Mouse (Mus musculus) kidney, adult 9 months (tissue): ENCODE results near the gene Plxnb1.
A peak's percentile ranks its signal among the peaks of the same experiment; 100 is the strongest.

Experiments
- DNase-seq: peaks from one replicate; pipeline ENCODE4 v3.0.0; 2022

Plxnb1 gene

DNA sequence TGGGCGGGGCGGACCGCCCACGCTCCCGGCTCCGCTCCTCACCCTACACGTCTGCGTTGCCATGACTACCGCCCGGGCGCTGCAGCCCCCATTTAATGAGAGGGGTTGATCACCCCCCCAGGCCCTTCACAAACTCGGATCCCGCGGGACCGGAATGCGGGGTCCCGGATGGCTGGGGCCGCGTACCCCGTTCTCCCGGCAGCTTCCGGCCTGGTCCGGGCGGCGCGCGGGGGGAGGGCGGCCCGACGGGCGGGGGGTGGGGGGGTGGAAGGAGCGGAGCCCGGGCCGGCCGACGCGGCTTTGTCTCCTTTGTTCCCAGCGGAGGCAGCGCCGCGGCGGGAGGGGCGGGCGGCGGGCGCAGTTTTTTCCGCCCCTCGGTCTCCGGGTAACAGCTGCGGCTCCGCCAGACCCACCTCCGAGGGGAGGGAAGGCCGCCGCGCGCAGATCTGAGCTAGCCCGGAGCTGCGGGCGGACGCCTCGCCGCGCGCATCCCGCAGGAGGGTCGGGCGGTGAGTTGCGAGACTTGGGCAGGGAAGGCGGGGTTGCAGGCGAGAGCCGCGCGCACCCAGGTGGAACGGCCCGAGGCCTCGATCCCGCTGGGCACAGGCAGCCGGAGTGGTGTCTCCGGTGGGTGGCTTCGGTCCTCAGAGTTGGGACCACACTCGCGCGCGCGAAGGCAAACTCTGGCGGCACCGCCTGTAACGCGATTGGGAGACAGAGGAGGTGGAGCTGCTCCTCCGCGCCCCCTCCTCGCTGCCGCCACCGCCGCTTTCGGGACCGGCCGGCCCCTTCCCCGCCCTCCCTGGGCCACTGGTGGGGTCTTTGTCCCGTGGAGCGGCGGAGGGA, at the start of gene Plxnb1:
Gene Plxnb1, plus strand, starts transcription at position 253 of the 846 bp plus-strand sequence.
- peak; percentile 60 for DNase-seq

DNA sequence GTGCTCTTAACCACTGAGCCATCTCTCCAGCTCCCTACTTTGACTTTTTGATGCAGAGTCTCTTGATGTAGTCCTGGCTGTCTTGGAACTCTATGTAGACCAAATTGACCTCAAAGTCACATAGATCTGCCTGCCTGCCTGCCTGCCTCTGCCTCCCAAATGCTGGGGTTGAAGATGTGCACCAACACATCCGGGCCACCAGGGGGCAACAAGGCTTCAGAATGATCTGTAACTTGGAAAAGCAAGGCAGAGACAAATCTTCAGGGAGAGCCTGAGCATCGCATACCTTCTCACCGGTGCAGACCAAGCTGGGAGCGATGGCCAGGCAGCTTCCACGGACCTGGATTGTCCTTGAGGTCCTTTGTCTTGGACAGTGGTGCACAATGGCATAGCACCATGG, 48.9 kb upstream of the Plxnb1 start:
- DNase-seq = peak; percentile 77

DNA sequence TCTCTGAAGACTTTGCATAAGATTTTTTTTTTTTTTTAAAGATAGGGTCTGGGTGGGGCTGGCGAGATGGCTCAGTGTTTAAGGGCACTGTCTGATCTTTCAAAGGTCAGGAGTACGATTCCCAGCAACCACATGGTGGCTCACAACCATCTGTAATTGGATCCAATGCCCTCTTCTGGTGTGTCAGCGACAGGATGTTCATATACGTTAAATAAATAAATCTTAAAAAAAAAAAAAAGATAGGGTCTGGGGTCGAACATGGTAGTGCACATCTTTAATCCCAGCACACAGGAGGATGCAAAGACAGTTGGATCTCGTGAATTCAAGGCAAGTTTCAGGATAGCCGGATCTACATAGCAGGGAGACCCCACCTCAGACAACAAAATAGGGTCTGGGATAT, 45.9 kb upstream of the Plxnb1 start:
- DNase-seq = no peak

DNA sequence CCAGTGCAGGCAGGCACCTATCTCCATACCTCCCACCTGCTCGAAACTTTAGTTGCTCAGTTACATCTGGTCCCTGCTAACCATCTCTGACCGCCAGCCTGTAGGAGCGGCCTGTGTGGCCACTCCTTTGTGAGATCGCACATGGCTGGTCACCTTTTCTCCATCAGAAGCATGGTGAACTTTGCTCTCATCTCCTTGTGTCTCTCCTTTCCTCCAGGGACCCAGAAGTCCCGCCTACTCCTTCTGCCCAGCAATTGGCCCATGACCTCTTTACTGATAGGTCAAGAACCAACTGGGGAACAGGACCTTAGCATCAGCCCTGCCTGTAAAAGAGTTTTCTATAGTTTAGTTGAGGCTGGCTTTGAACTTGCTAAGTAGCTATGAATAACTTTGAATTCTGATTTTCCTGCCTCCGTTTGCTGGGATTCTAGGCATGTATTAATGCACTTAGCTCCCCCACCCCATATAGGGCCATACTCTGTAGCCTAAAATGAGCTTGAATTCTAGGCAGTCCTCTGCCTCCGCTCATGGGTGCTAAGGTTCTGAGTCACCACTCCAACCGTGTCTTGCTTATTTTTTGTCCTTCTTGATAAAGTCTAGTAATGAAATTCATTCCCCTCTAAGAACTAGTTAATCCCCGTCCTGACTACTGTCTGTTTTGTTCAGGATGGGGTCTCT, 45.1 kb upstream of the Plxnb1 start:
- no peak for DNase-seq

DNA sequence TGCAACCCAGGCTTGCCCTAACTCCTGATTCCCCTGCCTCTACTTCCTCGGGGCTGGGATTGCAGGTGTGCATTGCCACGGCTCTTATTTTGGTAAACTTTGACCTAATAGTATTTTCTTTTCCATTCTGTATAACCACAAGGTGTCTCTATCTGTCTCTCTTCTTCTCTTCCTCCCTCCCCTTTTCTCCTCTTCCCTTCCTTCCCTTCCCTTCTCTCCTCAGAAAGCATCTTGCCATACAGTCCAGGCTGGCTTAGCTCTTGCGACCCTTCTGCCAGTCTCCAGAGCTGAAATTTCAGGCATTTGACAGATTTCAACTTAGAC, 44.6 kb upstream of the Plxnb1 start:
- no peak for DNase-seq

DNA sequence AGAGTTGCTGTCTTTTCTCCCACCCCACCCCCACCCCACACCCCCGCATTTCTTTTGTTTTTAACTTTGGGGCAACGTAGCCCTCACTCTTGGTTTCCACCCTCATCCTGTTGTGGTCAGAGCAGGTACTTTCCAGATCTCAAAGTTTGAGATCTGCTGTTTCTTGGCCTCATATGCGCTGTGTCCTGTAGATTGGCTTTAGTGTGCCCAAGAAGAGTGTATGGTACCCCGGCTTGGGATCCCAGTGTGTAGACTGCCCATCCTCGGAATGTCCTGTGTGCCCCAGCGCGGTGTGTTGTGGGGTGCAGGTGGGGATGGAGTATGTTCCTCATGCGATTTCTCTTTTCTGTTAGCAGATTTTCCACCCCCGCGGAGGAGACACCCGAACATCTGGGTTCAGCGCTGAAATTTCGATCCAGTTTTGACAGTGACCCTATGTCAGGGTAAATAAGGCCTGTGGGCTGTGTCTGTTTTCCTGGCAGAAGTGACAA, 44.1 kb upstream of the Plxnb1 start:
- DNase-seq = no peak

DNA sequence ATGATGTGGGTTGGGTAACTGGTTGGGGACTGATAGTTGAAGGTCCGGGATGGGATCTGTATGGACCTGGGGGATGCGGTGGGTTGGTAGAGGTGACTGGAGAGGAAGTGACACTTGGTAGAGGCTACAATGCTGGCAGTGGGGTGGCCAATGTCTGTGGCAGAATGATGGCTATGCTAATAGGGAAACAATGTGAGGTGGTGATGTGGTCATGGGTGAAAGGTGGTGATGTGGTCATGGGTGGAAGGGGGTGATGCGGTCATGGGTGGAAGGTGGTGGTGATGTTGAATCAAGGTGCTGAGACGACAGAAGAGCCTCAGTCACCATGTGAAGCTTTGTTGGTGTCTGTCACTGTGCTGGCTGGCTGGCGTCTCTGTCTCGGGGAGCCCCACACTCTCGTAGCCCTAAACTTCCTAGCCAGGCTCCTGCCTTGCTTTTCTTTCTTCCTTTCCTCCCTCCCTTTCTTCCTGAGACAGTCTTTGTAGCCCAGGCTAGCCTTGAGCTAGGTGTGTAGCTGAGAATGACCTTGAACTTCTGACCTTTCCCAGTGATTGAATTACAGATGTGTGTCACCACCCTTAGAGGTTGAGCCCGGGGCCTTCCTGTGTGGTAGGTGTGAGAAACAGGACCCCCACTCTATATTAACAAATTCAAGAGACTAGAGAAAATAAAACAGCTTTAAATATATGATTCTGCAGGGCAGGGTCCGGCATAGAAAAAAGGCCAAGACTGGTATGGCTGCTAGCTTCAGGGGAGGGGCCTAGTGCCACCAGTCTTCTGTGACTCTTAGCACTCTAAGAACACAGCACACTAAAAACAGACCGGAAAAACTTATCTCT, 43.3 kb upstream of the Plxnb1 start:
- no peak for DNase-seq

DNA sequence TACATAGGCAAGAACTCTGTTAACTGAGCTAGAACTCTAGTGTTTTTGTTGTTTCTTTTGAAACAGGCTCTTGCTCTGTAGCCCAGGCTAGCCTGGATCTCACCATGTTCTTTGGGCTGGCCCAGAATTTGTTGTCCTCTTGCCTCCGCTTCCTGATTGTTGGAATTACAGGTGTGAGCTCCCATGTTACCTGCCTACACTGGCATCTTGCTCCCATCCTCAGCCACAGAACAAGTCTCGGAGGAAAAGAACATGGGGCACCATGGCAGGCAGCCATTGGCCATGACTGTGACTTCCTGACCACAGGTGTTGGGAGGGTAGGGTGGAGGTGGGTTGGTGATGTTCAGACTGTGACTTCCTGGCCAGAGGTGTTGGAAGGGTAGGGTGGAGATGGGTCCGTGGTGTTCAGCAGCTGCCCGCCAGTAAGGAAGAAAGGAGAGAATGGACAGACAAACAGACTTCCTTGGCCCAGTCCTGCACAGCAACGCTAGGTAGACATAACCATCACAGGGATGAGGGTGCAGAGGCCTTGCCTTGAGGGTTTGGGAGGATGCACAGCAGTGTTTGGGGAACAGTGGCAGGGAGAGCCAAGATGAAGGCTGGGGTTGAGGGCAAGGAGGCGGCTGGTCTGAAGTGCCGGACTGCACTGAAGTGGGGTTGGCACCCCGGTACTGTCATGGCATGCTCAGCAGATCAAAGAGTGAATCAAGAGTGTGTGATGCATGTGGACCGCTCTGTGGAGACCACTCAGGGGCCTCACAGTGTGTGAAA, 42.5 kb upstream of the Plxnb1 start:
- no peak for DNase-seq

DNA sequence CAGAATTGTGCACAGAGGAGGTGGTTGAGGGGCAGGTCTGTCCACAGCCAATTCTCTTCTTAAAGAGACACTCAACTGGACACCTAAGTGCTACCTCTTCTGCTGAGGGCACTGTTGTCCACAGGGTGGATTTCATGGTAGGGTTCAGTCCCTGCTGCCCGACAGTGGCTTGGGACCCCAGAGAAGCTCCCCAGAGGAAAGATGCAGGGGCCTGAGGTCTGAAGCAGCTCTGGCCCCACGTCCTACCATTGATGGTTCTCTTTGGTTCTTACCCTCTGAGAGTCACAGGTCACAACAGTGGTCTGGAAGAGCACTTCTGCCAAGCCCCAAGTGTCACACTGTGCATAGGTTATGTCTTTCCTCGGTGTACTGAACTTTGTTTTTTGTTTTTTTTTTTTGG, 41.8 kb upstream of the Plxnb1 start:
- no peak for DNase-seq

DNA sequence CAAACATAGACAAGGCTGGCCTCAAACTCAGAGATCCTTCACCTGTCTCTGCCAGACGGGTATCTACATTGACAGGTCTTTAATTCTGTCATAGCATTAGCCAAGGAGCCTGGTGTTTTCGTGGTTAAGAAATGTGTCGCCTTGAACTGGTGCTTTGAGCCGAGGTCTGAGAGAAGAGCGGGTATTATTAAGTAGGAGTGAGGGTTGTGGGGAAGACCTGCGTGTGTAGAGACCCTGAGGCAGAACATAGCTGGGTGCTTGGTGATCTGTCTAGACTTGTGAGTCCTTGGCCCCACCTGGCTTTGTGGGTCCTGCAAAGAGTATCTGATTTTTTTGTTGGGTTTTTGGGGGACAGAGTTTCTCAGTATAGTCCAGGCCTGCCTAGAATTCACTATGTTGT, 41.3 kb upstream of the Plxnb1 start:
- DNase-seq = no peak

DNA sequence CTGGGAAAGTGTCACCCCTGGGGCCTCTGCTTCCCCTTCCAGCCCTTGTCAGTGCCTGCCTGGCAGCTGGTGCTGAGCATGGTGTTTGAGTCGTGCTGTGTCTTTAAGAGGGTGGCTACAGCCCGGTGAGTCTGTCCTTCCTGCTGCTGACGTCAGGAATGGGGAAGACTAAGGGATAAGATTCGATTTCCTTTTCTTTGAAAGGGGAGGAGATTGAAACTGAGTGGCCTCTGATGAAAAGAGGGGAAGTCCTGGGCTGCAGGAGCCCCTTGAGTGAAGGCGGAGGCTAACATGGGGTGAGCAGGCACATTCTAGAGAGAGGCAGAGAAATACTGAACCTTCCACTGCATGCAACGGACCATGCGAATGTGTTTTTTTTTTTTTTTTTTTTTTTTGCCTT, 40.5 kb upstream of the Plxnb1 start:
- DNase-seq = peak; percentile 80

DNA sequence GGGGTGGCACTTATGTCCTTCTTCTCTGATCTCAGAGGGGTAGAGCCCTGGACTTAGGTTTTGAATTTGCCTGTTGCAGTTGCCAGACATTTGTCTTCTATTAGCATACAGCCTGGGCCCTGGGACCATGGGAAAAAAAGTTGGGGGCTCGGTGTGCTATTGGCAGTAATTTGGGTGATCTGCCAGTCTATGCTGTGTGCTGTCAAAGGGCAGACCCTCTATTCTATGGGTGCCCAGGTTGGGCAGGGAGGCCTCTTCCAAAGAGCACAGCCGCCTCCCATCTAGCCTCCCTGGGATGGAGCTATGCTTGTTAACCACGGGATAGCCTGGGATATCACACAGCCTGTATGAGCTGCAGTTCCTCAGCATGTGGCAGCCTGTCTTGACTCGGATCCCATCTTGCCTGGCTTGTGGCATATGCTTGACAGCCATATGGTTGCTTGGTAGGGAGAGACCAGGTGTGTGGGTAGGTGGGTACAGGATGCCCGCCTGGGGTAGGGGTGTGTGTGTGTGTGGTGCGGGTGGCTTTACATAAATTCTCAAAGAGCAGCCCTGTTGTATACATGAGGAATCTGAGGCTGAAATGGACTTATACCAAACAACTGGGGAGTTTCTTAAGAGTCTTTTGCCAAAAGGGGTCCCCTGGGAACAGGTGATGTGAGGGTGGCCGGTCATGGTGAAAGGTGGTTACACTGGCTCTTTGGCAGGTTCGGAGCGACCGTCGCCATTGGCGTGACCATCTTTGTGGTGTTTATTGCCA, 39.7 kb upstream of the Plxnb1 start:
- DNase-seq = no peak

DNA sequence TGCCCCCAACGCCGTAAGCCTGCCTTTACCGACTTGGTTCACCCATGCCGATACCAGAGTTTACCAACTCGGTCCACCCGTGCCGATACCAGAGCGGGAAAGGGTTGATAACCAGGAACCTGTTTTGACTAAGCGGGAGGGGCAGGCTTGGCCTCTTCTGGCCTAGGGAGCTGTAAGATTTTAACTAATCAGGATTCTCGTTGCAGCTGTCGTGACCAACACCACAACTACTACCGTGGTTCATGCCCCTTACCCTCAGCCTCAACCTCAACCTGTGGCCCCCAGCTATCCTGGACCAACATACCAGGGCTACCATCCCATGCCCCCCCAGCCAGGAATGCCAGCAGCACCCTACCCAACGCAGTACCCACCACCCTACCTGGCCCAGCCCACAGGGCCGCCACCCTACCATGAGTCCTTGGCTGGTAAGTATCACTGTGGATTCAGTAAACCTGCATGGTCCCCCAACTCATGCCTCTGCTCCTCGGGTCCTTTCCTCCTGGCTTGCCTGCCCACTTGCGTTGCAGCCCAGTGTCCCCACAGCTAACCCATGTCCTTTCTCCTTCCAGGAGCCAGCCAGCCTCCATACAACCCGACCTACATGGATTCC, 39.0 kb upstream of the Plxnb1 start:
- no peak for DNase-seq

DNA sequence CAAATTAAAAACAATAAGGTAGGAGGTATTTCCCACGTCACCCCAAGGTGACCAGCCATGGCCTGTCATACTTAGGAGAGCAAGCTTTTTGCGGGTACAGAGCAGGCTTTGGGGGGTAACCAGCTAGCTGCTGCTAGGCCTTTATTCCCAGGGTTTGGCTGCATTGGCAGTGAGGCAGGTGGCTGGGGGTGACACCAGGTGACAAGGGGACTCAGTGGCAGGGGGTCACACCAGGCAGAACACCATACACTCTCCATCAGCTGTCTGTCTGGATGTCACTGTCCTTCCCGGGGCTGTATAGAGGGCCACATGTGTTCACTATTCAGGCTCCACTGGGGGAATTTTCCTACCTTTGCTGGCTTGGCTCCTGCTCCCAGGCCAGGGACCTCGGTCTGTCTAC, 38.3 kb upstream of the Plxnb1 start:
- no peak for DNase-seq

DNA sequence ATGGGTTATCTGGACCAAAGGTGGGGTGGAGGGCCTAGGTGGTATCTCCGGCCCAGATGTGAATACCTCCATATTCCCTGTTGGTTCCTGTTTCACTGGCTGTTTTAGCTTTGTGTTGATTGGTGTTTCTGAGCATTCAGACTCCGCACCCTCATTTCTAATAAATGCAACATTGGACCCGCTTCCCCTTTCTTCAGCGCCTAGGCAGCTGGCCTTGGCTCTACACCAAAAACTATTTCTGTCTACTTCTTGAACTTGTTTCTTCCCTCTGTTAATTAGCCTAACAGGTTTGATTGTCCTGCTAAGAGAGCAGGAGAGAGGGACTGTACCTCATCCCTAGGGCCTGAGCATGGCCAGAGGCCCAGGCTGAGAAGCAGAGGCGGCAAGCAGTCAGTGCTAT, 37.6 kb upstream of the Plxnb1 start:
- DNase-seq = no peak

DNA sequence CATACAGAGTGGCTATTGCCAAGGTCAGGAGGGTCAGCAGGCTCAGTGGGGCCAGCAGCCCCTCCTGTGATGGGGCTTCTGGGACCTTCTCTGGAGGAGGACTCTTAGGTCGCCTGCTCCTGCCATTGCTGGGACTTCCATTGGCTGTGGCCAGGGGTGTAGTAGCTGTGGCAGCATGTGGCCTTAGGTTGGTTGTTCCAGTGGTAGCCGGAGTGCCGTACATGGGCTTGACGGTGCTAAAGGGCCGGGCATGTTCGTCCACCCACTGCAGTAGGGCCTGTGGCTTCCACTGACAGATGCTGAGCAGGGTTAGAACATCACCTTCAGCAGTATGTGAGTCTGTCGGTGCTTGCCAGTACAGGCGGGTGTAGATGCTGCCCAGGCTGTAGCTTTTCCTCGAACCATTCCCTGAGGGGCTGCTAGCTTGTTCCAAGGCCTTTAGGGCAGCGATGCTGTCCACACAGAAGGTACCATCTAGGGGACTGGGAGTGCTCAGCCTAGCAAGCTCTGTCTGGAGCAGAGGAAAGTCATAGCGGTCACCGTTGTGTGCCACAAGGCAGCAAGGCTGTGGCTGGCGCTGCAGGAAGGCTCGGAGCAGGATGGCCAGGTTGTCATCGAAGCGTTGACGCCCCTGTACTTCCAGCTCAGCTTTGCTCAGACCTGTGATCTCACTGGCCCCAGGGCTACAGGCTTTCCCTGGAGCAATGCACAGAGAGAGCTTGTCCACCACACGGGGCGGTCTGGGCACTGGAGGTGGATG, 37.0 kb upstream of the Plxnb1 start:
- DNase-seq = no peak

DNA sequence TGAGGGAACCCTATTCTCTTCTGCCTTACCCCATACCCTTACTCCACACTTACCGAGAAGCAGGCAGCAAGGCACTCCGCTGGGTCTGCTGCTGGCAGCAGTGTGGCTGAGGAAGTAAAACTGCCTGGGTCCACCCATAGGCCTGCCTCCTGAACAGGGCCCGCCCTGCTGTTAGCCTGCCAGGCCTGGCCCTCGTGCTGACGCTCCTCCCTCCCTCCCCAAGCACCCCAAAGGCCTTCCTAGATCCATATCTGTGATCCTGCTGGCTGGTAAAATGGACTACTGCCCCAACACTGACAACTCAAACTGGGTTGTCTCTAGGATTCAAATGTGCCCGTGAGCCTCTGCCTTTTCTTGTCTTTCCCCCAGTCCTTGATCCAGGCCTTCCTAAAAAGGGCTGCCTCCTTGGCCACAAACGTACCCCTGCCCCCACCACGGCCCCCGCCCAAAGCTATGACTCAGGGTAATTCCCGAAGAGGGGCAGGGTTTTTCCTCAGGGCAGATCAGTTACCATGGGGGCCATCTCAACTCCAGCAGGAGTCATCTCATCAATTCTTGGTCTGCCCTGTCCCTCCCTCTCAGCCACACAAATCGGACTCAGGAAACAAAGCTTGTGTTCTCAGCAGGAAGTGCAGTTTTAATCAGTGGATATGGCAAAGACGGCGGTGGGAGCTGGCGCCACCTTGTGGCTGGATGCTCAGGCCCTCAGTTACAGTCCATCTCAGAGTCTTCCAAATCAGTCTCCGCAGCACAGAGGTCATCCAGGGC, 35.9 kb upstream of the Plxnb1 start, which contains the start of gene Trex1:
Gene Trex1, minus strand, starts transcription at position 599 of the 768 bp plus-strand sequence.
- peak; percentile 95 for DNase-seq

DNA sequence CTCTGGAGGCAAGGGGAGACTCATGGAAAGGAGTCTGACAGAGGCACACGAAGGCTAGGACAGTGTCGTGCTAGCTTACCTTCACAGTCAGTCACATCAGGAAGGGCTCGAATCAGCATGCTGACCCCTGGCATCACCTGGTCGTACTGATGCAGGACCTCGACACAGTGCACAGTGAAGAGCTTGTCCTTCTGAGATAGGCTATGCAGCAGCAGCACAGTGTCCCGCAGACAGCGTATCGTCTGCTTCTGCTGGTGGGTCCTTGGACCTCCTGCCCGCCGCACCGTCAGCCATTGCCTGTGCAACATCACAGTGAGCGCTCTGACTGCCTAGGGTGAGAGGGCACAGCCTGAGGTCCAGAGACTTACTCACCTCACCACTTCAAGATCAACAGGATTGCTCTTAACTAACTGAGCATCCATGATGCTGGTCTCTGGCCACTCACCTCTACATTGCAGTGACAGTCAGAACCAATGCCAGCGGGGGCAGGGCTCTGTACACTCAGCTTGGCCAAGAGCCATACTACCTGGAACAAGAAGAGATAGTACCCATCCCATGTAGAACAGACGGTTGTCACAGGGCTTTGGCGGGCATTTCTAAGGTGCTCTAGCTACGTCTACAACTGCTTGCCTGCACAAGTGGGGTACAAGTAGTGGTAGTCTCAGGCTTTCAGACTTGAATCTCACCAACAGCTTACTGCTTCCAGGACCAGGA, 34.8 kb upstream of the Plxnb1 start:
- no peak for DNase-seq

DNA sequence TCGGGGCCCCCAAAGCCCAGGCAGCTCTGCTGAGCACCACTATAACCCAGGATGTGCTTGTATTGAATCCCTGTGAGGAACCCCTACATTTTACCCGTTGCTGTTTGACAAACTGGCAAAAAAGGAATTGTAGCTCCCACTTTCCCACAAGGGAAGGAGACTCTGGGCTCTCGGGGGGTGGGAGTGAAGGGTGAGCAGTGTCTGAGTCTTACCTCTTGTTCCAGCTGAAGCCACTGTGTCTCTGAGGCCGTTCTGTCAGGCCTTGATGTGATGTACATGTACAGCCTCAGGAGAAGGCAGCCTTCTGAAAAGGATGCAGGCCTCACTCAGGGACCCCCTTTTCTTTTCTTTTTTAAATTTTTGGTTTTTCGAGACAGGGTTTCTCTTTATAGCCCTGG, 34.3 kb upstream of the Plxnb1 start:
- no peak for DNase-seq
